Mouse (Mus musculus) ovary, postnatal 10 days (tissue): ENCODE measurements around the gene Vsig10.
"Not testable (repeated sequence)": the region's sequence is repeated elsewhere in the genome, so short reads cannot be mapped to it uniquely, and the experiment has no call there.

Source experiments
- DNase-seq: peaks from one replicate; pipeline ENCODE4 v3.0.0; 2022; ENCODE audit warnings: low spot score

Gene Vsig10

GRCm38 (mm10) chr5:117318741-117319629, at the start of gene Vsig10:
Gene Vsig10 (plus strand): TSS chr5:117319083.
- peak; percentile 72 for DNase-seq

GRCm38 (mm10) chr5:117269395-117269794, 49.5 kb upstream of the Vsig10 start:
- DNase-seq: no peak

- no peak for DNase-seq
Measured at GRCm38 (mm10) chr5:117271945-117272344, 46.9 kb upstream of the Vsig10 start.

GRCm38 (mm10) chr5:117274817-117275216, 44.1 kb upstream of the Vsig10 start:
- no peak for DNase-seq

GRCm38 (mm10) chr5:117277784-117278183, 41.1 kb upstream of the Vsig10 start:
- no peak for DNase-seq

GRCm38 (mm10) chr5:117278809-117279668, 39.8 kb upstream of the Vsig10 start:
- DNase-seq: no peak

GRCm38 (mm10) chr5:117279669-117280050, 39.2 kb upstream of the Vsig10 start:
- no peak for DNase-seq

- DNase-seq: no peak
Measured at GRCm38 (mm10) chr5:117281536-117281935, 37.3 kb upstream of the Vsig10 start.

GRCm38 (mm10) chr5:117282360-117282759, 36.5 kb upstream of the Vsig10 start:
- no peak for DNase-seq

DNA sequence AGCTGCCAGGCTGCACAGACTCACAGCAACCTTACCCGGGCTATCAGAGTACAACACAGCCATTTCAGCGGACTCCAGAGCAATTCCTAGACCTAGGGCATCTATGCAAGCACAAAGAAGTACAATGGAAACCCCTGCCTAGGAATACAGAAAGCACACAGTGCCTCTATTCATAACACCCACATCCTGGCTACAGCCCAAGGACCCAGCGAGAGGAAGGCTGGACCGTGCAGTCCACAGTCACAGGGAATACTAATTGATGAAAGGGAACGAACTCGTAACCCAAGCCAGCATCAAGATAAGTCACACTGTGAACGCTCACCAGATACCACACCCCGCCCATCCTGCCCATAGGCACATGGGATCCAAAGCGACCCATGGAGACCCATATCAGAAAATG, 34.9 kb upstream of the Vsig10 start:
- DNase-seq: no peak

DNA sequence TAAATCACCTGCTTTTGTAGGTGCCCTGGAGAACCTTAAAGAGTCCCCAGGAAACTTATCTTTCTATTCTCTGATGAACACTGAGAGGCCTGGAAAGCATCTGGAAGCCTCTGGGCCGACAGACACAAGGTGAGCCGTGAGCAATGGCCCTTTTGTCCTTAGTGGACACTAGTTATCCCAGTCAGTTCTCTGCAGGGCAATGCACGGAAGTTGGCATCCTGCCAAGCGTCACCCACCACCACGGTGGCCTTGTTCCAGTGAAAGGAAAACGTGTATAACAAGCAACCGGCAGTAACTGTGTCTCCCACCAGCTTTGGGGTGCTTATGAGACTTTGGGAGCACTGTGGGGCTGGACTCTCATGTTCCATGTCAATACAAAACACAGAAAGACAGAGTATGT, 34.2 kb upstream of the Vsig10 start:
- no peak for DNase-seq

DNA sequence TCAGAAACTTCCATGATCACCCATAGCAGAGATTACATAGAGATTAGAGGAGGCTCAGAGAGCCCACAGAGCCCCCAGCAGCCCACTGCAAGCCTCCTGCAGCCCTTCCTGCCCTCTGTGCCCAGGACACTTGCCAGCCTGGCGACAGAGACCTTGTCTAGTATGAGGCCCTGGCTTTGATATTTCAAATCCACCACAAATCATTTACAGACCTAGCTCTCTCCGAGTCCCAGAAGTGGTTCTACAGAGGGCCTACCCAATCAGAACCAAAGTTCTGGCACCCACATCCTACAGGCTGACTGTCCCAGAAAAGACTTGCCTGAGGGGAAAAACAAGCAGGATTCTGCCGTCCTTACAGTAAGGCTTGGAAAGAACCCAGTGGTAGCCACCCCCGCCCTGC, 33.6 kb upstream of the Vsig10 start:
- DNase-seq: no peak

- no peak for DNase-seq
Measured at GRCm38 (mm10) chr5:117286286-117286685, 32.6 kb upstream of the Vsig10 start.

DNA sequence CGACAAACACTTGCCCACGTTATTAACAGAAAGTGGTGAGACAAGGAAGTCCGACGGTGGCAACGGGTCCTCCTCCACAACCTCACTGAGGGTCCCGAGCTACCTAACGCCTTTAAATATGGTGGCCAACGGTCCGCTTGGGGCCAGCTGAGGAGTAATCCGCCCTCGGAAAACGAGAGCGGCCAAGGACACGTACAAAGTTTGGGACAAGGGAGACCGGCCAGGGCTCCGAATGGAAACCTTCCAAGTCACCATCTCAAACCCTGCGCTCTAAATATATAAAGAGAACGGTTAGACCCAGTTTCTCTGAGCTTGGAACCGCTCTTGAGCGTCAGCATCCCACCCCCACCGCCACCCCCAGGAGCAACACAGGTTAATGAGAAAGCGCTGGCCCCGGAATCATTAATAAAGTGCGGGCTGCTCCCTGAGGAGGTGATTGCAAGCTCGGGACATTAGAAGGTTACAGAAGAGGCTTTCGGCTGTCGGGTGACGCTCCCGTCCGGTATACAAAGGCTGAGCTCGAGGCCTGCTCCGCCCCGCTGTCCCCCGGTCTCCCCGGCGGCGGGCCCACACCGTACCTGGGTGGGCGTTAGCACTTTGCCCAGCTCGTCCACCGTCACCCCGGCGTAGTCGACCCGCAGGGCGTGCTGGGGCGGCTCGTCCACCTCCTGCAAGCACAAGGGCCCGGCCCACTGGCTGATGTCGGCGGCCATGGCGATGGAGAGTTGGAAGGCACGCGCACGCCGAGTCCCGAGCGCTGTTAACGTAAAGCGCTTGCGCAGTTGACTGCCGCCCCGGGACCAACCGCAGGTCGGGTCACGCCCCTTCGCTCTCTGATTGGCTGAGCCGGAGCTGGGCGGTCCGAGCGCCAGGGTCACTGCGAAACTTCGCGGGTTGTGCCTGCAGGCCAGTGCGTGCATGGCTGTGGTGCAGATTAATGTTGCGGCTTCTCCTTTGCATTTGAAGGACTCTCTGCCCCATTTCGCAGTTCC, 31.8 kb upstream of the Vsig10 start, which contains the start of gene Pebp1:
TSS of gene Pebp1 (minus strand) at position 795 of the 992 bp plus-strand sequence.
- DNase-seq: peak; percentile 87

DNA sequence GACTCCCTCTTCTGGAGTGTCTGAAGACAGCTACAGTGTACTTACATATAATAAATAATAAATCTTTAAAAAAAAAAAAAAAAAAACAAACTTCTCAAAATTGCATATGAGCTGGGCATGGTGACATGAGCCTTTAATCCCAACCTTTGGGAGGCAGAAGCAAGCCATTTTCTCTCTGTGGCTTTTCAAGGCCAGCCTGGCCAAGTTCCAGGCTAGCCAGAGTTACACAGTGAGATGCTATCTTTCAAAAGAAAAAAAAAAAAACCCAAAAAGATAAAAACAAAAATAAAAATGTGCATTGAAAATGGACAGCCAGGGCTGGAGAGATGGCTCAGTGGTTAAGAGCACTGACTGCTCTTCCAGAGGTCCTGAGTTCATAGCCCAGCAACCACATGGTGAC, 29.2 kb upstream of the Vsig10 start:
- no peak for DNase-seq

DNA sequence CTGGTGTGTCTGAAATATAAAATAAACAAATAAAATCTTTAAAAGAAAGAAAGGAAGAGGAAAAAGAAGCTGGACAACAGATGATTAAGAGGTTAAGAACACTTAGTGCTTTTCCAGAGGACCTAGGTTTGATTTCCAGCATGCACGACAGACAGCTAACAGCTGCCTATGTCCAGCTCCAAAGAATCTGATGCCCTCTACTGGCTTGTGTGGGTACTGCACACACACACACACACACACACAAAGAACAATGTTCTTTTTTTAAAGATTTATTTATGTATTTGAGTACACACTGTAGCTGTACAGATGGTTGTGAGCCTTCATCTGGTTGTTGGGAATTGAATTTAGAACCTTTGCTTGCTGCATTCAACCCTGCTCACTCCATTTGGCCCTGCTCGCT, 28.8 kb upstream of the Vsig10 start:
- DNase-seq: no peak

DNA sequence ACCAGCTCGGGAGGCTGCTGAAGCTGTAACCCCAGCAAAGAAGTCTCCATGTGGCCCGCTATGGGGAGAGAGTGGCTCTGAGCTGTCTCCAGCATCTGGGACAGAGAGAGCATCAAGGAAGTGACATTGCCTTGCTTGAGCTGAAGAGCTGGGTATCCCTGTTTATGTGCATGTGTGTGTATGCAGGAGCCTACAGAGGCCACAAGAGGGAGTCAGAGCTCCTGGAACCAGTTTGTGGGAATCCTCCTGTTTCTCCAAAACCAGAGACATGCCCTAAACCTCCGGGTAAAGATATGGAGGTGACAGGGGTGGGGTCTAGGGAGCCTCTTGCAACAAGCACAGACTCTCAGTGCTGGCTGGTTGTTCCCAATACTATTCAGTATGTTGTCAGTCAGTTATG, 27.6 kb upstream of the Vsig10 start:
- no peak for DNase-seq

GRCm38 (mm10) chr5:117292547-117292946, 26.3 kb upstream of the Vsig10 start:
- DNase-seq: no peak

DNA sequence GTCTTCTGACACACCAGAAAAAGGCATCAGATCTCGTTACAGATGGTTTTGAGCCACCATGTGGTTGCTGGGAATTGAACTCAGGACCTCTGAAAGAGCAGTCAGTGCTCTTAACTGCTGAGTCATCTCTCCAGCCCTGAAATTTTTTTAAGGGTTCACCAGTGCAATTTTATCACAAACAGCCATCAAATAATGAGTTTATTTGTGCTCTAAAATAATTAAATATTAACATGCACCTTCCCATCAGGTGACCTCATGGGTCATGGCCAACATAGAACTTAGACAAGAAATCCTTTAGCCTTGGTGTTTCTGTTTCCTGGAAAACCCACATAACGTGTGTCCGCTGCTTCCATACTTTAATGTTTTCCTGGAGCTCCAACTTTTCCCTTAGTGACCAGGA, 25.1 kb upstream of the Vsig10 start:
- not testable (repeated sequence) for DNase-seq

GRCm38 (mm10) chr5:117295011-117295410, 23.9 kb upstream of the Vsig10 start:
- DNase-seq: no peak

DNA sequence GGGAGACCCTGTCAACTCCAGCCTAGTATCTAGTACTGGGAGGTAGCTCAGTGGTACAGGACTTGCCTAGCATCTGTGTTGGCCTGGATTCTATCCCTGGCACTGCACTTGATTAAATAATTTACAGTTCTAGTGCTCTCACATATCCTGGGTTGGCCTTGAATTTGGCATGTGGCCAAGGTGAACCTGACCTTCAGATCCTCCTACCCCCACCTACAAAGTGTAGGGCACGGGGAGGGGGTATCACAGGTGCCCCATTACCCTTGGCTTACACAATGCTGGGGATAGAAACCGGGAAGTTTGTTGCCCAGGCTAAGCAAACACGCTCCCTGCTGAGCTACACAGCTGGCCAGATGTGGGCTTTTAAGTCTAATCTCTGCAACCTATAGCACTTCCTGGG, 16.0 kb upstream of the Vsig10 start:
- no peak for DNase-seq
